Comparison of ENCODE assay signal across 23 mouse cellular contexts in the genomic region with DNA sequence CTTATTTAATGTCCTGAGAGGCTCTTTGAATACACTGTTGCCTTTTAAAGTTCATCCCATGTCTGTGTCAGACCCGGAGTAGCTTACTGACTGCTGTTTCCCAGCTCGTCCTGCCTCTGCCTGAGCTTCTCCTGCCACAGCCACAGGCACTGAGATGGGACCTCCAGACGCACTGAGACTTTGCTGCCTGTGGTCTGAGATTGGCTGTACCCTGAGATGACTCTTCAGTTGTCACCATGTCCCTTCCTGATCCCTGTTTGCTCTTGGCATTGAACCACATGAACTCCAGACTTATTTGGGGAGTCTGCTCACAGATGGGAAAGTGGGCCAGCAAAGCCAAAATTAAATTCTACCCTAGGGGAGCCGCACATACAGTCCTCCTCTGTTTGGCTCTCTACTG. TPM values are rescaled to one million over a fixed set of nuclear protein-coding genes. Genes with fewer than 3 reads are reported as not detected.
A peak's percentile ranks its signal among the peaks of the same experiment; 100 is the strongest.
DNase-seq lines count a peak whose midpoint lies in the region; ATAC-seq and TF ChIP-seq lines count a peak whose summit lies in the region.
"Had no signal": no experiment of that assay in that cellular context is flagged by ENCODE, and none has a peak within 500 bp of the region (broad histone marks: within the 10 kb centered on the region; RNA-seq: fewer than 3 reads in every experiment).

No protein-coding gene starts in this region.

- DNase-seq in heart, adult 11 months = peak; percentile 95
- DNase-seq in hindbrain, embryonic 10.5 days (ENCODE audit: low spot score) = no peak
- no peak for DNase-seq in hindbrain, embryonic 11.5 days (ENCODE audit: low spot score)
- DNase-seq in lung, postnatal 25 days (ENCODE audit: low spot score) = no peak
- DNase-seq in limb, embryonic 14.5 days (ENCODE audit: low spot score) = no peak
- DNase-seq: adrenal gland, postnatal 25 days; cerebellum, adult 9-10 months; gastrocnemius, postnatal 14 days; kidney, adult 8-10 months; kidney, postnatal 36 days; layer of hippocampus, postnatal 36 days; liver; lung, postnatal 14 days; right cerebral cortex, postnatal 25 days; spleen, adult 18-20 months; thymus, postnatal 14 days had no signal

- H3K27me3 ChIP-seq in heart, embryonic 12.5 days (replicated peaks) = no peaks in the 10 kb centered on the region
- H3K27me3 ChIP-seq in hindbrain, embryonic 10.5 days (ENCODE audit: insufficient read depth, poor library complexity, severe bottlenecking) = 0 out of 2 replicates have a peak, but pooled peaks cover 4% of the 10 kb centered on the region
- H3K27me3 ChIP-seq in hindbrain, embryonic 11.5 days (ENCODE audit: control insufficient read depth, insufficient read depth, low read length) = no peaks in the 10 kb centered on the region
- H3K27me3 ChIP-seq in lung, embryonic 15.5 days = no peaks in the 10 kb centered on the region
- no peaks in the 10 kb centered on the region for H3K27me3 ChIP-seq in limb, embryonic 14.5 days (ENCODE audit: control insufficient read depth, insufficient read depth, low read length)
- H3K27me3 ChIP-seq: forebrain, embryonic 15.5 days; liver, embryonic 15.5 days; midbrain, embryonic 13.5 days had no signal

- peaks cover 8% of the 10 kb centered on the region; the same call in 1 of the 2 replicates for H3K36me3 ChIP-seq in heart, embryonic 12.5 days
- H3K36me3 ChIP-seq in hindbrain, embryonic 10.5 days = no peaks in the 10 kb centered on the region
- no peaks in the 10 kb centered on the region for H3K36me3 ChIP-seq in hindbrain, embryonic 11.5 days (ENCODE audit: control insufficient read depth, insufficient read depth, low read length)
- no peaks in the 10 kb centered on the region for H3K36me3 ChIP-seq in lung, embryonic 15.5 days
- no peaks in the 10 kb centered on the region for H3K36me3 ChIP-seq in limb, embryonic 14.5 days (ENCODE audit: control insufficient read depth, insufficient read depth, low read length)
- H3K36me3 ChIP-seq: forebrain, embryonic 15.5 days; liver, embryonic 15.5 days; midbrain, embryonic 13.5 days had no signal

- no peak overlapping the region for H3K9ac ChIP-seq in heart, embryonic 12.5 days
- H3K9ac ChIP-seq in hindbrain, embryonic 11.5 days (ENCODE audit: low read depth, low read length) = no peak overlapping the region
- no peak overlapping the region for H3K9ac ChIP-seq in lung, embryonic 15.5 days
- no peak overlapping the region for H3K9ac ChIP-seq in limb, embryonic 14.5 days (ENCODE audit: low read depth, low read length, severe bottlenecking)
- H3K9ac ChIP-seq: forebrain, embryonic 15.5 days; liver, embryonic 15.5 days; midbrain, embryonic 13.5 days had no signal

- TF ChIP-seq POLR2A in limb, embryonic 14.5 days (IDR thresholded peaks at IDR 0.05; ENCODE audit: borderline replicate concordance, extremely low read depth, insufficient read depth, insufficient read length) = no peak

- ATAC-seq in heart, embryonic 12.5 days (ENCODE audit: insufficient number of reproducible peaks, low FRiP score) = no peak
- ATAC-seq in hindbrain, embryonic 11.5 days (ENCODE audit: low FRiP score) = no peak
- no peak for ATAC-seq in lung, embryonic 15.5 days (ENCODE audit: borderline replicate concordance, extremely low read depth, low FRiP score, low TSS enrichment)
- ATAC-seq in limb, embryonic 14.5 days (ENCODE audit: low FRiP score, low read depth) = no peak
- ATAC-seq: CD4-positive, CD25-positive, alpha-beta regulatory T cell, adult 4 months; forebrain, embryonic 15.5 days; midbrain, embryonic 13.5 days had no signal

- no peak overlapping the region for H3K27ac ChIP-seq in heart, embryonic 12.5 days (ENCODE audit: poor library complexity, severe bottlenecking)
- peak overlapping the region; percentile 25; the same call in 1 of the 2 replicates for H3K27ac ChIP-seq in hindbrain, embryonic 10.5 days
- H3K27ac ChIP-seq in hindbrain, embryonic 11.5 days (ENCODE audit: low read depth, low read length) = no peak overlapping the region
- peak overlapping the region; percentile 54 for H3K27ac ChIP-seq in lung, embryonic 15.5 days
- peak overlapping the region; percentile 33; the same call in 1 of the 2 replicates for H3K27ac ChIP-seq in limb, embryonic 14.5 days (replicated peaks; ENCODE audit: low read depth, low read length)
- H3K27ac ChIP-seq: forebrain, embryonic 15.5 days; liver, embryonic 15.5 days; midbrain, embryonic 13.5 days had no signal

- peaks cover 72% of the 10 kb centered on the region for H3K4me1 ChIP-seq in heart, embryonic 12.5 days (replicated peaks)
- peaks cover 59% of the 10 kb centered on the region for H3K4me1 ChIP-seq in hindbrain, embryonic 10.5 days (replicated peaks)
- H3K4me1 ChIP-seq in hindbrain, embryonic 11.5 days (replicated peaks; ENCODE audit: control insufficient read depth, insufficient read depth, low read length) = peaks cover 4% of the 10 kb centered on the region
- H3K4me1 ChIP-seq in lung, embryonic 15.5 days = peaks cover 70% of the 10 kb centered on the region
- peaks cover 36% of the 10 kb centered on the region for H3K4me1 ChIP-seq in limb, embryonic 14.5 days (ENCODE audit: control insufficient read depth, insufficient read depth, low read length)
- H3K4me1 ChIP-seq: liver, embryonic 15.5 days had no signal

- no peak overlapping the region for H3K4me2 ChIP-seq in heart, embryonic 12.5 days
- H3K4me2 ChIP-seq in hindbrain, embryonic 11.5 days (replicated peaks; ENCODE audit: low read depth, low read length) = no peak overlapping the region
- H3K4me2 ChIP-seq in lung, embryonic 15.5 days = no peak overlapping the region
- H3K4me2 ChIP-seq in limb, embryonic 14.5 days (replicated peaks; ENCODE audit: low read depth, low read length, severe bottlenecking) = no peak overlapping the region
- H3K4me2 ChIP-seq: forebrain, embryonic 15.5 days; liver, embryonic 15.5 days; midbrain, embryonic 13.5 days had no signal

- H3K9me3 ChIP-seq in heart, embryonic 12.5 days (replicated peaks) = no peaks in the 10 kb centered on the region
- no peaks in the 10 kb centered on the region for H3K9me3 ChIP-seq in hindbrain, embryonic 10.5 days
- no peaks in the 10 kb centered on the region for H3K9me3 ChIP-seq in hindbrain, embryonic 11.5 days (ENCODE audit: control insufficient read depth, low read length)
- no peaks in the 10 kb centered on the region for H3K9me3 ChIP-seq in lung, embryonic 15.5 days
- no peaks in the 10 kb centered on the region for H3K9me3 ChIP-seq in limb, embryonic 14.5 days (ENCODE audit: control insufficient read depth, low read length)
- H3K9me3 ChIP-seq: forebrain, embryonic 15.5 days; liver, embryonic 15.5 days; megakaryocyte, embryonic 14.5 days; midbrain, embryonic 13.5 days had no signal

- 69% methylated on average over 4 of the region's 4 CpGs for WGBS in heart, embryonic 12.5 days
- 77% methylated on average over 4 of the region's 4 CpGs for WGBS in hindbrain, embryonic 10.5 days
- 84% methylated on average over 4 of the region's 4 CpGs for WGBS in hindbrain, embryonic 11.5 days
- WGBS in lung, embryonic 15.5 days = 79% methylated on average over 4 of the region's 4 CpGs
- 77% methylated on average over 4 of the region's 4 CpGs for WGBS in limb, embryonic 14.5 days

- no peak overlapping the region for H3K4me3 ChIP-seq in heart, embryonic 12.5 days
- no peak overlapping the region for H3K4me3 ChIP-seq in hindbrain, embryonic 10.5 days
- H3K4me3 ChIP-seq in hindbrain, embryonic 11.5 days (ENCODE audit: low read depth, low read length) = no peak overlapping the region
- no peak overlapping the region for H3K4me3 ChIP-seq in lung, embryonic 15.5 days
- H3K4me3 ChIP-seq in limb, embryonic 14.5 days (replicated peaks; ENCODE audit: low read length) = no peak overlapping the region
- H3K4me3 ChIP-seq: forebrain, embryonic 15.5 days; liver, embryonic 15.5 days; megakaryocyte, embryonic 14.5 days; midbrain, embryonic 13.5 days had no signal

RNA-seq across cellular contexts. Expression of a gene that starts 54.1 kb away (rescaled TPM):
- polyA plus RNA-seq in heart, embryonic 12.5 days (2016; fragmentation: Nextera tagmentation; extraction: Ambion mirVana) = 240 and 249 TPM in 2 replicates
- polyA plus RNA-seq in hindbrain, embryonic 10.5 days (2016; fragmentation: Nextera tagmentation; extraction: Ambion mirVana) = 122 and 123 TPM in 2 replicates
- polyA plus RNA-seq in hindbrain, embryonic 11.5 days (2014; fragmentation: Nextera tagmentation; extraction: Ambion mirVana) = 91.8 and 94.2 TPM in 2 replicates
- 335 and 360 TPM in 2 replicates for polyA plus RNA-seq in lung, embryonic 15.5 days (2015; fragmentation: Nextera tagmentation; extraction: Ambion mirVana)
- 225 and 296 TPM in 2 replicates for polyA plus RNA-seq in limb, embryonic 14.5 days (2012; rRNA removed)
- 210 and 215 TPM in 2 replicates for polyA plus RNA-seq in limb, embryonic 14.5 days (2014; fragmentation: Nextera tagmentation; extraction: Ambion mirVana)

RNA-seq across cellular contexts. Expression of a gene that starts 54.1 kb away (rescaled TPM):
- polyA plus RNA-seq in heart, embryonic 12.5 days (2016; fragmentation: Nextera tagmentation; extraction: Ambion mirVana) = 117 and 129 TPM in 2 replicates
- 51.1 and 52.9 TPM in 2 replicates for polyA plus RNA-seq in hindbrain, embryonic 10.5 days (2016; fragmentation: Nextera tagmentation; extraction: Ambion mirVana)
- polyA plus RNA-seq in hindbrain, embryonic 11.5 days (2014; fragmentation: Nextera tagmentation; extraction: Ambion mirVana) = 26.2 and 29.9 TPM in 2 replicates
- 121 and 126 TPM in 2 replicates for polyA plus RNA-seq in lung, embryonic 15.5 days (2015; fragmentation: Nextera tagmentation; extraction: Ambion mirVana)
- 89.0 and 109 TPM in 2 replicates for polyA plus RNA-seq in limb, embryonic 14.5 days (2012; rRNA removed)
- polyA plus RNA-seq in limb, embryonic 14.5 days (2014; fragmentation: Nextera tagmentation; extraction: Ambion mirVana) = 76.3 and 76.4 TPM in 2 replicates
- polyA plus RNA-seq: CD4-positive, CD25-positive, alpha-beta regulatory T cell, adult 4 months had no signal

Comparison
In these comparisons a context has a peak if more than half of its experiments do, and no peak if none do; other contexts are left out.
1. H3K27ac ChIP-seq: peak in hindbrain, embryonic 10.5 days (single experiment), lung, embryonic 15.5 days (single experiment) and limb, embryonic 14.5 days (single experiment); none in heart, embryonic 12.5 days (single experiment) and hindbrain, embryonic 11.5 days (single experiment).